Mouse (Mus musculus): ENCODE results near the gene Alas2. TPM values are rescaled to one million over a fixed set of nuclear protein-coding genes. Genes with fewer than 3 reads are reported as not detected.

The Alas2 gene
- 1 to 10 TPM; 4.7 to 5.4 TPM for total RNA-seq (2021)
- long read RNA-seq, experiment 1, partial matches to known transcripts: 0 of 1 reads
- long read RNA-seq, experiment 1, other reads (novel, unspliced or antisense): 1 of 1 reads
- long read RNA-seq, experiment 2, partial matches to known transcripts: 0 of 2 reads
- long read RNA-seq, experiment 2, other reads (novel, unspliced or antisense): 1 of 2 reads

- Histone ChIP-seq H3K4me3 (no peak within 1 kb of the TSS), H3K27ac (no peak within 1 kb of the TSS)
- no peak for DNase-seq (ENCODE audit: extremely low spot score in 1 of 2, low spot score in 2 of 2)
- intact Hi-C loops (cut with DNase I): no loop called here
- TF ChIP-seq CTCF (IDR thresholded peaks at IDR 0.05): no peak
Observed at GRCm38 (mm10) chrX:150547239-150547638, at the start of gene Alas2. Alas2 (plus strand) TSS chrX:150547375.

GRCm38 (mm10) chrX:150508696-150509095, 38.5 kb upstream of the Alas2 start:
- intact Hi-C loops (cut with DNase I): no loop called here
- Histone ChIP-seq H3K27ac (peak overlapping the region; percentile 32; the same call in 1 of the 2 replicates), H3K4me3 (no peak overlapping the region)
- DNase-seq (ENCODE audit: extremely low spot score in 1 of 2, low spot score in 2 of 2): peak in 1 of 2 experiments; percentile 26
- TF ChIP-seq CTCF (IDR thresholded peaks at IDR 0.05): no peak

GRCm38 (mm10) chrX:150510631-150511030, 36.5 kb upstream of the Alas2 start:
- TF ChIP-seq CTCF (IDR thresholded peaks at IDR 0.05): peak; percentile 81
- intact Hi-C loops (cut with DNase I): loop anchor here (2.0 to 5.0 kb wide), 3 partner anchors 146 to 607 kb away; partner anchors contain the start of genes Maged2 and Tro
- no peak overlapping the region for H3K4me3 ChIP-seq
- H3K27ac ChIP-seq: no peak overlapping the region
- DNase-seq (ENCODE audit: extremely low spot score in 1 of 2, low spot score in 2 of 2): no peak

GRCm38 (mm10) chrX:150511274-150511673, 35.9 kb upstream of the Alas2 start:
- DNase-seq (ENCODE audit: extremely low spot score in 1 of 2, low spot score in 2 of 2): no peak
- Histone ChIP-seq H3K27ac (peak overlapping the region; percentile 47; the same call in 1 of the 2 replicates), H3K4me3 (no peak overlapping the region)
- TF ChIP-seq CTCF (IDR thresholded peaks at IDR 0.05): no peak
- intact Hi-C loops (cut with DNase I): loop anchor here (2.0 to 5.0 kb wide), 3 partner anchors 146 to 606 kb away; partner anchors contain the start of genes Maged2 and Tro

- Histone ChIP-seq H3K27ac (no peak overlapping the region), H3K4me3 (no peak overlapping the region)
- intact Hi-C loops (cut with DNase I): loop anchor here (5.0 kb wide), 2 partner anchors 298 to 603 kb away; partner anchors contain the start of gene Maged2
- TF ChIP-seq CTCF (IDR thresholded peaks at IDR 0.05): no peak
- no peak for DNase-seq (ENCODE audit: extremely low spot score in 1 of 2, low spot score in 2 of 2)
Observed at GRCm38 (mm10) chrX:150514127-150514526, 33.0 kb upstream of the Alas2 start.

- DNase-seq (ENCODE audit: extremely low spot score in 1 of 2, low spot score in 2 of 2): no peak
- TF ChIP-seq CTCF (IDR thresholded peaks at IDR 0.05): no peak
- intact Hi-C loops (cut with DNase I): no loop called here
- no peak overlapping the region for H3K4me3 ChIP-seq
- no peak overlapping the region for H3K27ac ChIP-seq
Observed at GRCm38 (mm10) chrX:150516015-150516414, 31.2 kb upstream of the Alas2 start.

- Histone ChIP-seq H3K4me3 (no peak overlapping the region), H3K27ac (no peak overlapping the region)
- no peak for DNase-seq (ENCODE audit: extremely low spot score in 1 of 2, low spot score in 2 of 2)
- TF ChIP-seq CTCF (IDR thresholded peaks at IDR 0.05): no peak
- intact Hi-C loops (cut with DNase I): no loop called here
Observed at GRCm38 (mm10) chrX:150516477-150516876, 30.7 kb upstream of the Alas2 start.

GRCm38 (mm10) chrX:150540111-150540510, 7.1 kb upstream of the Alas2 start:
- no peak for TF ChIP-seq CTCF (IDR thresholded peaks at IDR 0.05)
- no peak for DNase-seq (ENCODE audit: extremely low spot score in 1 of 2, low spot score in 2 of 2)
- Histone ChIP-seq H3K27ac (no peak overlapping the region), H3K4me3 (no peak overlapping the region)
- intact Hi-C loops (cut with DNase I): no loop called here

- TF ChIP-seq CTCF (IDR thresholded peaks at IDR 0.05): no peak
- H3K27ac ChIP-seq: no peak overlapping the region
- intact Hi-C loops (cut with DNase I): no loop called here
- H3K4me3 ChIP-seq: no peak overlapping the region
- no peak for DNase-seq (ENCODE audit: extremely low spot score in 1 of 2, low spot score in 2 of 2)
Observed at GRCm38 (mm10) chrX:150541684-150542083, 5.5 kb upstream of the Alas2 start.

- no peak for TF ChIP-seq CTCF (IDR thresholded peaks at IDR 0.05)
- no peak overlapping the region for H3K27ac ChIP-seq
- intact Hi-C loops (cut with DNase I): no loop called here
- no peak for DNase-seq (ENCODE audit: extremely low spot score in 1 of 2, low spot score in 2 of 2)
- no peak overlapping the region for H3K4me3 ChIP-seq
Observed at GRCm38 (mm10) chrX:150549639-150550038, 2.5 kb downstream of the Alas2 start.

GRCm38 (mm10) chrX:150551986-150552385, 4.8 kb downstream of the Alas2 start:
- DNase-seq (ENCODE audit: extremely low spot score in 1 of 2, low spot score in 2 of 2): no peak
- TF ChIP-seq CTCF (IDR thresholded peaks at IDR 0.05): no peak
- Histone ChIP-seq H3K27ac (no peak overlapping the region), H3K4me3 (no peak overlapping the region)
- intact Hi-C loops (cut with DNase I): no loop called here

GRCm38 (mm10) chrX:150554032-150554431, 6.9 kb downstream of the Alas2 start:
- intact Hi-C loops (cut with DNase I): no loop called here
- H3K4me3 ChIP-seq: no peak overlapping the region
- TF ChIP-seq CTCF (IDR thresholded peaks at IDR 0.05): no peak
- no peak for DNase-seq (ENCODE audit: extremely low spot score in 1 of 2, low spot score in 2 of 2)
- no peak overlapping the region for H3K27ac ChIP-seq

Measured in left cerebral cortex, adult 2 months (tissue).